Mouse (Mus musculus) spleen, adult 2 months (tissue): ENCODE measurements around the gene Mgme1. TPM values are rescaled to one million over a fixed set of nuclear protein-coding genes. Genes with fewer than 3 reads are reported as not detected.

Source experiments
- DNase-seq, 2 experiments: peaks; one replicate each; pipeline versions ENCODE4 v3.0.0 to v3.0.0-alpha.2; 2012 to 2021; ENCODE audit warnings: low spot score in 2 of 2, low read depth in 1 of 2
- H3K27ac ChIP-seq: fragments of 200-500 bp; 2 replicates; pipeline ENCODE4 v1.5.1; 2012; ENCODE audit warnings: low read length, inconsistent platforms; ENCODE audit not compliant: insufficient read depth
- H3K27me3 ChIP-seq: fragments of 200-500 bp; 2 replicates; pipeline ENCODE4 v1.6.1; 2012; ENCODE audit warnings: mild to moderate bottlenecking, moderate library complexity, low read length, inconsistent platforms; ENCODE audit not compliant: control insufficient read depth, insufficient read depth
- H3K36me3 ChIP-seq: fragments of 200-500 bp; 2 replicates; pipeline ENCODE4 v1.6.1; 2012; ENCODE audit warnings: mild to moderate bottlenecking, low read length, inconsistent platforms; ENCODE audit not compliant: control insufficient read depth, insufficient read depth
- H3K4me1 ChIP-seq: fragments of 200-500 bp; 2 replicates; pipeline ENCODE4 v1.6.1; 2011; ENCODE audit warnings: inconsistent platforms; ENCODE audit not compliant: control insufficient read depth, insufficient read depth, insufficient read length
- H3K4me3 ChIP-seq: fragments of 200-500 bp; 2 replicates; pipeline ENCODE4 v1.5.1; 2011; ENCODE audit warnings: mild to moderate bottlenecking, inconsistent platforms; ENCODE audit not compliant: insufficient read depth, insufficient read length; ENCODE audit errors: extremely low read depth
- CTCF ChIP-seq: fragments of 200-500 bp; IDR thresholded peaks from 2 replicates; pipeline ENCODE4 v1.5.1; 2011; ENCODE audit warnings: mild to moderate bottlenecking, inconsistent platforms; ENCODE audit not compliant: insufficient read depth, insufficient read length, insufficient replicate concordance; ENCODE audit errors: extremely low read depth
- POLR2A ChIP-seq: fragments of 200-500 bp; IDR thresholded peaks from 2 replicates; pipeline ENCODE4 v1.6.1; 2011; ENCODE audit warnings: low read depth, low read length, inconsistent platforms
- WGBS: fragments of 180-500 bp; shearing (Covaris S2); methylation state at CpG from one replicate; pipeline ENCODE4 v1.1.7; 2018; 5-methylcytosine and 5-hydroxymethylcytosine counted together
- polyA plus RNA-seq: library from polyadenylated mRNA; depleted of rRNA; stranded (reverse); fragments of >200 nt; gene quantifications from 2 replicates; pipeline ENCODE4 v1.2.3, GENCODE M21; 2012

The Mgme1 gene
- polyA plus RNA-seq, 1 experiment: 2.0 TPM

- TF ChIP-seq CTCF (no peak), POLR2A (no peak)
- Histone ChIP-seq H3K4me1 (peaks cover 6% of the 10 kb centered on the region; the same call in 1 of the 2 replicates), H3K4me3 (peak overlapping the region; percentile 60), H3K36me3 (peaks cover 7% of the 10 kb centered on the region), H3K27me3 (no peaks in the 10 kb centered on the region), H3K27ac (peak overlapping the region; percentile 99)
- WGBS: 4% methylated on average over 11 of the region's 11 CpGs
- DNase-seq: no peak
These were observed 1.2 kb upstream of the Mgme1 start for GRCm38 (mm10) chr2:144269306-144269650.

- Histone ChIP-seq H3K36me3 (peaks cover 7% of the 10 kb centered on the region), H3K27ac (peak overlapping the region; percentile 99), H3K4me1 (peaks cover 5% of the 10 kb centered on the region; the same call in 1 of the 2 replicates), H3K4me3 (peak overlapping the region; percentile 98), H3K27me3 (no peaks in the 10 kb centered on the region)
- under 1% methylated on average over 29 of the region's 33 CpGs for WGBS
- no peak for DNase-seq
- no peak for TF ChIP-seq POLR2A
These were observed 586 bp upstream of the Mgme1 start for GRCm38 (mm10) chr2:144269679-144270475.

GRCm38 (mm10) chr2:144272088-144272487 is 1.6 kb downstream of the Mgme1 start:
- DNase-seq: no peak
- H3K27me3 ChIP-seq: no peaks in the 10 kb centered on the region
- no peak overlapping the region for H3K4me3 ChIP-seq
- 80% methylated on average over 12 of the region's 12 CpGs for WGBS
- H3K27ac ChIP-seq: no peak overlapping the region
- H3K4me1 ChIP-seq: no peaks in the 10 kb centered on the region; the same call in 1 of the 2 replicates
- TF ChIP-seq POLR2A: no peak
- no peak for TF ChIP-seq CTCF
- peaks cover 1% of the 10 kb centered on the region; the same call in 1 of the 2 replicates for H3K36me3 ChIP-seq

GRCm38 (mm10) chr2:144274741-144275140 is 4.3 kb downstream of the Mgme1 start:
- TF ChIP-seq POLR2A (no peak), CTCF (no peak)
- H3K36me3 ChIP-seq: peaks cover 3% of the 10 kb centered on the region
- 41% methylated on average over 8 of the region's 8 CpGs for whole genome bisulfite sequencing
- H3K27me3 ChIP-seq: no peaks in the 10 kb centered on the region
- peak overlapping the region; percentile 63; the same call in 1 of the 2 replicates for H3K27ac ChIP-seq
- H3K4me1 ChIP-seq: no peaks in the 10 kb centered on the region; the same call in 1 of the 2 replicates
- H3K4me3 ChIP-seq: no peak overlapping the region
- no peak for DNase-seq

- DNase-seq: no peak
- Histone ChIP-seq H3K27ac (no peak overlapping the region), H3K4me1 (no peaks in the 10 kb centered on the region; the same call in 1 of the 2 replicates), H3K4me3 (no peak overlapping the region), H3K36me3 (peaks cover 3% of the 10 kb centered on the region), H3K27me3 (no peaks in the 10 kb centered on the region)
- WGBS: 93% methylated on average over 3 of the region's 3 CpGs
- TF ChIP-seq CTCF: no peak
- no peak for TF ChIP-seq POLR2A
These were observed 6.4 kb downstream of the Mgme1 start for GRCm38 (mm10) chr2:144276885-144277284.

GRCm38 (mm10) chr2:144279742-144280141 is 9.3 kb downstream of the Mgme1 start:
- peaks cover 3% of the 10 kb centered on the region for H3K36me3 ChIP-seq
- no peak for DNase-seq
- H3K4me3 ChIP-seq: no peak overlapping the region
- H3K4me1 ChIP-seq: no peaks in the 10 kb centered on the region; the same call in 1 of the 2 replicates
- WGBS: 48% methylated on average over 5 of the region's 5 CpGs
- no peak overlapping the region for H3K27ac ChIP-seq
- H3K27me3 ChIP-seq: no peaks in the 10 kb centered on the region
- TF ChIP-seq CTCF (no peak), POLR2A (no peak)

GRCm38 (mm10) chr2:144280568-144280967 is 10.1 kb downstream of the Mgme1 start:
- no peak overlapping the region for H3K27ac ChIP-seq
- 75% methylated on average over 3 of the region's 3 CpGs for WGBS
- no peak overlapping the region for H3K4me3 ChIP-seq
- no peaks in the 10 kb centered on the region for H3K27me3 ChIP-seq
- H3K36me3 ChIP-seq: peaks cover 3% of the 10 kb centered on the region
- TF ChIP-seq CTCF (no peak), POLR2A (no peak)
- DNase-seq: no peak
- no peaks in the 10 kb centered on the region; the same call in 1 of the 2 replicates for H3K4me1 ChIP-seq
